Mouse (Mus musculus): ENCODE measurements around the gene Safb.
A peak's percentile ranks its signal among the peaks of the same experiment; 100 is the strongest.

Gene Safb

DNA sequence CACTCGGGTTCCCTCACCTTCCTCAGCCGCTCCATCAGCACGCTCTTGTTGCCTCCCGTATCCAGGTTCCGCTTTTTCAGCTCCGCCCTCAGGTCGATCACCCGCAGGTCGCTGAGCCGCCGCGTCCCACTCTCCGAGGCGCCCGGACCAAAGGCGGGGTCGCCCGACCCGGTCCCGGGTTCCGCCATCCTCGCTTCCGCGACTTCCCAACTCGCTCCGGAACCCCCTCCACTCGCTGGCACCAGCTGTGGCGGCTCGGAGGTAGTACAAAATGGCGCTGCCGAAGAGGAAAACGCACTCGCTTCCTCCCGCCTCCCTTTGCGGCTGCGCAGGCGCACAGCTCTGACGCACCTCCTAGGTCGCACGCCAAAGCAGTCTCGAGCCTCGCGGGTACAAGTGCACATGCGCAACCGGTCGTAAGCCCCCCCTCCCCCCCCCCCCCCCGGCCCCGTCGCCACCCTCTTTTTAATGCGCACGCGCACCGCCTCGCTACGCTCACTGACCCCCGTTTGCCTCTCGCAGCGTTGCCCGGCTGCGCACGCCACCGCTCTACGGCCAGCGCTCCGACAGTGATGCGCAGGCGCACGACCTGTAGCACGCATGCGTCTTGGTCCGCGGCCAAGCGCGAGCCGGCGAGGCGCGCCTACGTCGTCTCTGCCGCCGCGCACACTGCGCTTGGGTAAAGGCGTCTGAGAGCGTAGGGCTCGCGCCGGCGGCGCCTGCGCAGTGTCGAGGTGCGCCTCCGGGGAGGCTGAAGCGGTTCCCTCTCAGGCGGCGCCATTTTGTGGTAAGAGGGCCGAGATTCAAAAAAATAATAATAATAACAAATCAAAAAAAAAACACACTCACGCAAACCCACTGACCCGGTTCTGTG, at the start of gene Safb, which contains the start of gene Safb2:
Gene Safb, plus strand, starts transcription at position 569 of the 874 bp plus-strand sequence.
Gene Safb2, minus strand, starts transcription at position 329 of the 874 bp plus-strand sequence.
- DNase-seq, result peak; percentile 99

DNA sequence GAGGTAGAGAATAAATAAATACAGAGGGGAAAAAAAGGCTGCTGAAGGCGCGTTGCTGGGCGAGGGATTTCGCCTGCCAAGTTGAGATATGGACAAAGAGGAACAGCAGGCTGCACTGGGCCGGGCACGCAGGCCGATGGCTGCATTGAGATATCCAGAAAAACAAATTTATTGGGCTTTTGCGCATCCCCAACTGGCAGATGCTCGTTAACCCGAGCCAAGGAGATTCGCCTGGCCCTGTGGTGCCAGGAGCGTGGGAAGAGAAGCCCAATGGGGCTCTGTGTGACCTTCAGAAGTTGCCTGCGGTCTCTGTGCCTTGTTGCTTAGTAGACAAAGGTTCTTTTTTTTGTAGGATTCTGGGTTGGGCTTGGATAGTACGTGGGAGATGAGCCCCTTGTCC, 48.4 kb upstream of the Safb start:
- no peak for DNase-seq

DNA sequence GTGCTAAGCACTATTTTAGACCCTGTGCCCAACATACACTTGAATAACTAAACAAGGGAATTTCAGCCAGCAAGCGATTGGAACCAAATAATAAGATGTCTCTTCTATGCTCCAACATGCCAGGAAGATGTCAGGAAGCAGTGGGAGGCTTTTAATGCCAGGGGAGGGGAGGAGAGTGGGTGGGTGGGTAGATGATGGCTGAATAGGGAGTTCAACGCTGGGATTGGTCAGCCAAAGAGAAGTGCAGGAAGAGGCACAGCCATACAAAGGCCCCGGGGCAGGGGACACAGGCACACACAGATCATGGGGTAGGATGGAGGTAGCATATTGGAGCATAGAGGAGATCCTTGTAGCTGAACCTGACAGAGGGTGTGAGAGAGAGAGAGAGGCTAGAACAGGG, 47.8 kb upstream of the Safb start:
- DNase-seq, result no peak

DNA sequence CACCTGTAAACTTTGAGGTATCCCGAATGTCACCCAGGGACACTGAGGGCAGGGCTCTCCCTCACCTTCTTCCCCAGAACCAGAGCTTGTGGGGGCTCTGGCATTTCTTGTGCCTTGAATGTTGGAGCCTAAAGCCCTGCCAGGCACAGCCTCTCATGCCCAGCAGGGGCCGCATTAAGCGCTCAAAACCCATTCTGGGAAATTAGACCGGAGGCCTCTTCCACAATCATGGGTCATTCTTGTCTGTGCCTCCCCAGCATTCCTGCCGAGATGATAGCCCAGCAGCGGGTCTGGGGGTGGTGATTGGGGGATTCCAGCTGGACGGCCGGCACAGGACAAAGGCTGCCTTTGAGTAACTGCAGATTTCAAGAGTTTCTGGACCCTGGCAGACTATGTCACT, 46.7 kb upstream of the Safb start:
- DNase-seq, result peak; percentile 53

DNA sequence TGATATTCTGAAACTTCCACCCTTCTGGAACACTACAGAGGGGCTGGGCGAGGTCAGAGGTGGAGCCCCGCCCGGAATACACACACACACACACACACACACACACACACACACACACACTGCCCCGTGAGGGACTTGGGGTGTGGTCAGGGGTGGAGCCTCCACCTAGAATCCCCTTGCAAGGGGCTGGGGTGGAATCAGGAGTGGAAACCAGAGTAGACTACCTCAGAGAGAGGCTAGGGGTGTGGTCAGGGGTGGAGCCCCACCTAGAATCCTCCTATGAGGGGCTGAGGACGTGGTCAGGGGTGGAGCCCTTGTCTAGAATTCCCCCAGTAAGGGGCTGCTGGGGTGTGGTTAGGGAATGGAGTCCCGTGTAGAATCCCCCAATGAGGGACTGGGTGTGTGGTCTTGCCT, 44.1 kb upstream of the Safb start:
- no peak for DNase-seq

DNA sequence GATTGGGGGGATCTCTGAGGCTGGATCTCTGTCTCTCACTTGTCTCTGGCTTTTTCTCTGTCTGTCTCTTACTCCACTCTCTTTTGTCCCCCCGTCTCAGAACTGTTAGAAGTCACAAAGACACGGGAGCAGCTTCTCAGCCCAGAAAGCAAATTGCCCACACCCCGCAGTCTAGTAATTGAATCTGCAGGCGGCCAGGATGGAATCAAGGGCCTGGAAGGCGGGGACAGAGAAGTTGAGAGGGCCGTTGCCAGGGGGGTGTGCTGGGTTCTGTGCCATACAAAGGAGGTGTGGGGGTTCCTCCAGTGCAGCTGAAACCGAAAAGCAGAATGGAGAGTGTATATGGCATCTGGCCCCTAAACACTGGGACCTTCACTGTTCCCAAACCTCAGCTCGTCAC, 41.9 kb upstream of the Safb start:
- no peak for DNase-seq

DNA sequence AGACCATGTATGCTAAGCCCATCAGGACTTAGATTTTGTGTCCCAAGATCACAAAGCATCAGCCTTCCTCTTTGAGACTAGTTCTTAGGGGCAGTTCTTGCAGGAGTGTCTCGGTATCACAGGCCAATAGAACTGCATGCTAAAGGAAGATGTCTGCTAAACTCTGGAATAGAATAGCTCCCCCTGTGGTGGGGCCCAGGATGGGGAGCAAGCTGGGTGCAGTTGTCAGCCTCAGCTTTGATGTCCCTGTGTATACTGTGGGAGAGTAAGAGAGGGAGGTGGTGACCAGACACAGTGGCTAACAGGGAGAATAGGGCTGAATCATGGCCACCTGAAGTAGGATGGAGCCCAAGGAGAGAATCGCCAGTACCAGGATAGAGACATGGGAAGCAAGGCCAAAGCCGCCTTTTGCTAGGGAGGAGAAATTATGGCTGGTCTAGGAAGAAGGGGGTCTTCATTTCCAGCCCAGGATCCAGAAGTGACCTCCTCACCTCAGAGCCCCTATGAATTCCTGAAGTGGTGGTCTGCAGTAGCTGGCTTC, 40.9 kb upstream of the Safb start:
- no peak for DNase-seq

DNA sequence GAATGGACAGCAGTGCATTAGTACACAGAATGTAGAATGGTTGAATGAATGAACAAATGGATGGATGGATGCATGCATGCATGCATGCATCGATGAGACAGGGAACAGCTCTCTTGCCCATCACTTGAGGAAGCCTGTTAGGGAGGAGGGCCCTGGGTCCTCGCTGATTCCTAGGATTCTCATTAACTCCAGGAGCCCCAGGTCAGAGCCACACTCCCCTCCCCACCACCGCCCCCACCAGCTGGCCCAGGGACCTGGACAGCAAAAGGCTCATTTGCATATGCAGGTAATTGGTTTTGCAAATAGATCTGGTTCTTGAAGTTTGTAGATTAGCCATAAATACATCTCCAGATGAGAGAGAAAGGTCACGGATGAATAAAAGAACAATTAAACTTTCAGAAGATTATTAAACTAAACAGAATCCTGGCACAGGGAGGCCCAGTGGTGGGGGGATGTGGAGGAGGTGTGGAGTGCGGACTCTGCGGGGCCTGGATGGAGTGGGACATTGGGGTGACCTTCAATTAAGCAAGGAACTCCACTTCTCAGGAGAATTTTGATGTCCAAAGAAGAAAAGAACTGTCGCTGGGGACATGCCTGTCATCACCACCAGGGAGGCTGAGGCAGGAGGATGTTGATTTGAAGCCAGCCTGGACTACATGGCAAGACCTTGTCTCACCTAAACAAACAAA, 39.8 kb upstream of the Safb start:
- no peak for DNase-seq

DNA sequence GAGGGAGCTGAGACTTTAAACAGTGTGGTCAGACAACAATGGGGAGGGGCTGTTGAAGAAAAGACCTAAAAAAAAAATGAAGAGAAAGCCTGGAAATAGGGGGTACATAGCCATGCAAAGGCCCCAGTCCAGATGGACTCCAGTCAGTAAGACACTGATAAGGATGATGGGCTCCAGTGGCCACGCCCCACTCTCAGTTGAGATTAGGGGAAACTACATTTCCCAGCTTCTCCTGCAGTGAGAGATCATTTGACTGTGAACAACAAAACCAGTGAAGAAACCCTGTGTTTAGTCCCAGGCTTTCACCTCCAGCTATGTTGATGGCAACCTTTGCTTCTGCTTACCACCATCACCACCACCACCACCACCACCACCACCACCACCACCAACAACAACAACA, 38.7 kb upstream of the Safb start:
- DNase-seq, result no peak

DNA sequence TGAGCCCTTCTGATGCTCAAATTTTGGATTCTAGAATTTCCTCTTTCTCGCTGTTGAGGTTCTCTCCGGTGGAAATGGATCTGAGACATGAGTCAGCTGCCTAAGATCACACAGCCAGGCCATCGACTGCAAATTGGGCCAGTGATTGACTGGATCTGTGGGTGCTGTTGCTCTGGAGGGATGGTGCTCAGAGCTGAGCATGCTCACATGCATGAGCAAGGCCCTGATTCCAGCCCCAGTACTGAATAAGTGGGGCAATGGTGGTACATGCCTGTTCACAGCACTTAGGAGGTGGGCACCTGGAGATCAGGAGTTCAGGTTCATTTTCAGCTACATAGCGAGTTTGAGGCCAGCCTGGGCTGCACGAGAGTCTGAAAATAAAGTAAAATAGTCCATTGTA, 38.0 kb upstream of the Safb start:
- no peak for DNase-seq

DNA sequence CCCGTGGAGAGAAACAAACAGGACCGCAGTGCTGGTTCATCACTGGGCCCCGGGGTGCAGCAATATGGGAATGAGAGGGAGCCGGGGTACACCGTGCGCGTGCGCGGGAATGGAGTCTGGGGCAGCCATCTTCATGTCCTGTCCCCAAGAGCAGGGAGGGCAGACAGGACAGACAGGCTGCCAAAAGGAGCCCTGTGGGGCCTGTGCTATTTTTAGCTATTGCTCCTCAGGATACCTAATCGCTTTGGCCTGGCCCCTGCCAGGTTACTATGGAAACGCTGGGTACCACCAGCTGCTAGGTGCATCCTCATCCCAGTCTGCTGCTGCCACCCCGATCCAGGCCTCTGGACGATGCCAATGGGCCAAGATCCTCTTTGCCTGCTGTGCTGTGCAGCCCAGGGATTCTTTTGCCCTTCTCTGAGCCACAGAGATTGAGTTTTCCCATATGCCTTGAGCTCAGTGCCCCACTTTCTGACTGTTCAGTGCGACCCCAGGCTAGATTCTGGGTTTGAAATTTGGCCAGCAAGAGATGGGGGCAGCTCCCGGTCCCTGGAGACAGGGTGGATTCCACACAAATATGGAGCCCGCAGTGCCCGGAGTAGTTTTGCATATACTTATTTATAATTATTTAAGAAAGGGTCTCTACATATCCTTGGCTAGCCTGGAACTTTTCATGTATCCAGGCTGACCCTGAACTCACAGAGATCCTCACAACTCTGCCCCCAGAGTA, 37.3 kb upstream of the Safb start:
- no peak for DNase-seq

DNA sequence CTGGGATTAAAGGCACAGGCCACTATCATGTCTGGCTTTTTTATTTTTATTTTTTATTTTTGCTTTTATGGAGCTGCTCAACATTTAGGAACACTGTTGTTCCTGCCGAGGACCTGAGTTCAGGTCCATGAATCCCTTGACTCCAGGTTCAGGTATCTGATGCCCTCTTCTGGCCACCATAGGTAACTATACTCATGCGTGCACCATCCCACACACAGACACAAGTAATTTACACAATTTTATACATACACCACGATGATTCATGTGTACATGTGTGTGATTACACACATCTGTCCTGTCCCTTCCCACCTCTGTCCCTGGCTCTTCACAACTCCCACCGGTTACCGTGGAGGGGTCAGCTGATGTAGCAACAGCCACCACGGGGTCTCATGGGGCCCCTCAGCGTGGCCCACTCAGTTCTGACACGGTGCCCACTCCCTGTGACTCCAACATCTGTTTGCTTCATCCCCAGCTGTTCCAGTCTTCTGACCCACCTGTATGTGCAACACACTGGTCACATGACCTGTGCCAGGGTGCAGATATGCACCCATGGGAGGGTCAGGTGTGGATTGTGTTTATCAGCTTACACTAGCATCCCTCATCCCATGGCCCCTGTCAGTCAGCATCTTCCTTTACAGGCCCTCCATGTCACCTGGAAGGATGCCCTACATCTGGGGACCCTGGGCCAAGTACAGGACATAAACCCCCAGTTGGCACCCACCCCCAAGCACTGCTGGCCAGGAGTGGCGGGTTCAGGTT, 36.6 kb upstream of the Safb start:
- no peak for DNase-seq

DNA sequence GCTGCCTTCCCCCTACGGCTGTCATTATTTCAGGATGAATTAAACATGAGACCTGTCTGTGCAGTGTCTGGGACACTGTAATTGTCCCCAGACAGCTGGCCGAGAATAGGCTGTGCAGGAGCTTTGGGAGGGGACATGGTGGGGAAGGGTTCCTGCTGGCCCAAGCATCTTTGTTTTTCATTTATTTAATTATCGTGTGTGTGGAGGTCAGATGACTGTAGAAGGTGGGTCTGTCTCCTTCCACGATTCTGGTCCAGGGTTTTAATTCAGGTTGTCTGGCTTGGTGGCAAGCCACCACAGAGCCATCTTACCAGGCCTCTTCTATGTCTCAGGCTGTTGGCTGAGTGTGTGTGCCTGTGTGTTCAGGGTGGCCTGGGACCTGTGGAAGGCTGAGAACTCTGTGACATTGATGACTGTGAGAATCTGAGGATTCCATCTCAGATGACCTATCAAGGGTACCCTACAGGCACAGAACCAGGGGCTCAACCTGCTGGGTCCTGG, 36.0 kb upstream of the Safb start:
- DNase-seq, result no peak

DNA sequence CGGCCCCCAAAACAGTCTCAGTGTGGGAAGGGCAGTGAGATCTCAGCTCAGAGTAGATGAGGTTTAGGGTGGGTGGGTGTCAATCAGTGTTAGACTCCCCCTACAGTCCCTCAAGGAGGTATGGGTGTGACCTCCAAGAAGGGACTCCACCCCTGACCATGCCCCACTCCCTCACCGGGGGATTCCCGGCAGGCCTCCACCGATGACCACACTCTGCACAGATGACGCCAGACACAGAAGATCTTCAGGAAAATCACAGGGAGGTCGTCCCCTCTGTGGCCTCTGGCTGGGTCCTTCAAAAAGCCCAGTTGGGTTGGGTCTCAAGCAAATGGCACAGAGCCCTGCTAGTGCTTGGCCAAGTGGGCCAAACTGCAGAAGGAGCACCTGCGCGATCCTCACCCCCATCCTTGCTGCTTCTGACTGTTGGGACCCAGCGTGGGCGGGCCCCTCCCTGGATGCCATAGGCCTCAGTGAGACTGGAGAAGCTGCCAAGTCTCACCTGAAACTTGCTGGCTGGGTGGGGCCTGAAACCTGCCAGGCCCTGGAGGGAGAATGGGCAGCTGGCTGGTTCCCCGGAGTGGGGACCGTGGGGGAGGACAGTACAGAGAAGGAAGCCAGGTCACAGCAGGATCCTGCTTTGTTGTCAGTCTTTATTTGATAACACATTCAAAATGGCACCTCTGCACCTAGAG, 33.7 kb upstream of the Safb start:
- no peak for DNase-seq

DNA sequence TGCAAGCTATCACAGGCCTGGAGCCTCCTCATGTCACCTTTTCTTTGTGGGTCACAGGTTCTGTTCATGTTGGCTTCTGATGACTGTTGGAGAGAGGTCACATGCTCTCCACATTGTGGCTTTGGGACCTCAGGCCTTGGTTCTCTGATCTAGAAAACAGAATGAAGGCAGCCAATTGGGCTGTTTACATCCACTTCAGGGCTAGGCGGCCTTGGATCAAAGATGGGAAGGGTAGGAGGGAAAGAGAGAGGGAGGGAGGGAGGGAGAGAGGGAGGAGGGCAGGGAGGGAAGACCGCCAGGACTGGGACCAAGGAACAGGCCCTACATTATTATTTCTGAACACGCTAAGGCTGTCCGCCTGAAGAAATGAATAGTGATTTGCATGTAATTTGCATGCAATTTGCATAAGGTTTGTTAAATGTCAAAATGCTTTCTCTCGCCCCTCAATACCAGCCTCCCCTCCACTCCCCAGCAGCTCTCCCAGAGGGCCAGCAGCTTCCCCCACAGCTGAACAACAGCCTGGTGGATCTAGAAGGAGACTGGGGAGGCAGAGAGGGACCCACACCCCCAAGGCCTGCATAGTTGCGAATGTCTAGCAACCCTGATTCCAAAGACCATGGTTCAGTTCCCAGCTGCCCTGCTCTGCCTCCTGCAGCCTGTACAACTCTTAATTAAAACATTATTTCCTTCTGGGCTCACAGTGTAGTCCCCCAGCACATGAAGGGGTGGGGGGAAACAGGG, 32.6 kb upstream of the Safb start:
- DNase-seq, result no peak

DNA sequence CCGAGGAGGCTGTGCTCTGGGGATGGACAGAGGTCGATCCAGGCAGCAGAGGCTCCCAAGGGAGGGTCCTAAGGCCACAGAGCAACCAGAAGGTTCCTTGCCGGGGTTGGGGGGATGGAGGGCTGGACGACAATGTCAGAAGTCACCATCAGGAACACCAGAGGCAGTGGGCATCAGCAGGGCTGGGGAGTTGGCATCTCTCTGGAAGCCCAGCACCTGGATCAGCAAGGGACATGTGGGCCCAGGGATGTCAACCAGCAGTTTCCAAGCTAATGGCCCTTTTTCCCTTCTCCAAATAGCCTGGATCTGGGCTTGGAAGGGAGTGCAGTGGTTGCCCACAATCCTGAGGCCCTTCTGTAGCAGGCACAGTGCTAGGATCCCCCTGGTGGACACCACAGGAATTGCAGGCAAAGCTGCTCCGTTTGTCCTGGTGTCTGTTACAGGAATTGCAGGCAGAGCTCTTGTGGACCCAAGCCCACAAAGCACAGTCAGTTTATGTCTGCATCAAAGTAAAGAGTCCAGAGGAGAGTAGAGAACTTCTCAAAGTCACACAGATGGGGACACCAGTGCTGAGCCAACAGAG, 31.8 kb upstream of the Safb start:
- DNase-seq, result peak; percentile 79

DNA sequence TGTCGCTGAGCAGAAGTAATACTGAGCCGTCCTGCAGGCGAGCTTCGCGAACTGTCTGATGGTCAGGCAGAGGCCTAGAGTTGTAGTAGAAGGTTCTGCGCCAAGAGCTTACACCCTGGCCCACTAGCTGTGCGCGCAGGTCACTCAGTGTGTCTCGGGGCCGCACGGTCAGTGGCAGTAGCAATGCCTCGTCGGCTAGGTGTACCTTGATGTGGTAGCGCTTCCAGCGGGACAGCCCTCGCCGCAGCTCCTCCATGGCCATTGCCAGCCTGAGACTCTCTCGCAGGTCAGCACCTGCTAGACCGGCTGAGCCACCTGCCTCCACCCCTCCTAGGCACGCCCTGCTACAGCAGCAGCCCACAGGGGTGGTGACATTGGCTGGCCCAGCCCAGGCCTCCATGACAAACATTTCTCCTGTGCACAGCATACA, 30.5 kb upstream of the Safb start, which contains the start of gene Gm20219:
Gene Gm20219, minus strand, starts transcription at position 266 of the 430 bp plus-strand sequence.
- DNase-seq, result no peak

DNA sequence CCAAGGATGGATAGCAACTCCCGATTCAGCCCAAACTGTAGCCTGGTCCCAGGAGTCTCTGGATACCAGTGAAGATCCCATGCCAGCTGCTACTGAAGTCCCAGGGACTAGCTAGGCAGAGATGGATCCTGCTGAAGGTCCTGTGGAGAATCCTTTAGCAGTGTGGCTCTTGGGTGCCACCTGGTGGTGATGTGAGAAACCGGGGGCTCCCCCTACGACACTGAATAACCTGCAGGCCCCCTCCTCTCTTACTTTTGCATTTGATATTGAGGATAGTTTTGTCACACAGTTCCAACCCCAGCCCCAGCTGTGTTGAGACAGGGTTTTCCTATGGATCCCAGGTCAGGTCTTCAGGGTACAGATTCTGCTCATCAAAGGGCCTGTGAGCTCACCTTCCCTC, 26.2 kb upstream of the Safb start:
- peak; percentile 75 for DNase-seq

DNA sequence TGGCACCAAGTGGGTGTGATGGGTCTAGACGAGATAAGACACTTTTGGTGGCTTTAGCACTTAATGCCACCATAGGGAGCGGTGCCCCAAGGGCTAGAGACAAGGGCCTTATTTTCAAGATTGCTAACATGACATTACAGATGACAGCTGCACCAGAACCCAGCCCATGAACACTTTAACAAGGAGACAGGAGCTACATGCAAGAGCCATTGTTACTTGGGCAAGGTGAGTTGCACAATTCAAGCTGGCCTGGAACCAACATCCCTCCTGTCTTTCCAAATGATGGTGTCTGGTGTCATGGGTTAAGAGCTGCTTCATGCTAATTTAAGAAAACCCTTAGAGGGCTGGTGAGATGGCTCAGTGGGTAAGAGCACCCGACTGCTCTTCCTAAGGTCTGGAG, 25.2 kb upstream of the Safb start:
- DNase-seq, result no peak

DNA sequence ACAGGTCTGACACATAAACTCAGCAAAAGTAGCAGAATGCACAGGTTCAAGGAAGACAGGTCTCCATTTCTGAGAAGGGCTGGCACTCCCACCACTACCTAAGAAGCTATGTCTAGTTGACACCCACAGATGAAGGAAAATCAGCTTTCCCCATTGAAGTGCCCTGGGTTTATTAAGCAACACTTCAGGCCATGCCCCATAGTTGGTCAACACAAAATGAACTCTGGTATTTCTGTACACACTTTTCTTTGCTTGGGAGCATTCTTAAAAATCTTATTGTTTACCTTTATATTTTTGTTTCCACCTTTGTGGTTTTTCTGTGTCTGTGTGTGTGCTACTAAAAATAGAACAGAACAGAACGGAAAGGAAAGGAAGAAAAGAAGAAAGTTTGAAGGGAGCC, 24.5 kb upstream of the Safb start:
- no peak for DNase-seq

Measured in embryo, embryonic 11 days (tissue).